Mouse (Mus musculus): ENCODE data around the gene Gdf15. TPM values are rescaled to one million over a fixed set of nuclear protein-coding genes. Genes with fewer than 3 reads are reported as not detected.

Gene Gdf15
- polyA plus RNA-seq (2017; shearing (Covaris generic)) = not detected

DNA sequence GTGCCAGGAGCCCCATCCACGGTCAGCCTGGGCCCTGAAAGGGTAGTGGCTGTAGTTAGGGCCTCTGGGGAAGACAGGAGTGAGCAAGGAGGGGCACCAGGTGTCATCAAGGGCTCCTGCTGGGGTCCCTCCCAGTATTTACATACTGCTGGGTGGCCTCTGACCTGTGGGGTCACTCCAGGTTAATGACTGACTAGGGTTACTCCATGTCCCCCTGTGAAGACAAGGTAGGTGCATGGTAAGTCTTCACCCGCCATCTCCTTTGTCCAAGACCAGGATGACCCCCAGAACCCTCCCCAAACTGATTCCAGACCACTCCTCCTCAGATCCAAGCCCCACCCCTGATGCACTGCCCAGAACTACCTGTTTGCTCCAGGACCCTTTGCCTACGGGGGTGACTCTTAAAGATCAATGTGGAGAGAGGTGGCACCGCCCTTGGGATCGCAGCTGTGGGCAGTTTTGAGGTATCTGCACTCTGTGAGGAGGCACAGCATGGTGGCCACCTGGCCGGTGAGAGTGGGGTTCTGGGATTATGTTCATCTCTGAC lies at the start of gene Gdf15:
Gene Gdf15, minus strand, starts transcription at position 111 of the 547 bp plus-strand sequence.

DNA sequence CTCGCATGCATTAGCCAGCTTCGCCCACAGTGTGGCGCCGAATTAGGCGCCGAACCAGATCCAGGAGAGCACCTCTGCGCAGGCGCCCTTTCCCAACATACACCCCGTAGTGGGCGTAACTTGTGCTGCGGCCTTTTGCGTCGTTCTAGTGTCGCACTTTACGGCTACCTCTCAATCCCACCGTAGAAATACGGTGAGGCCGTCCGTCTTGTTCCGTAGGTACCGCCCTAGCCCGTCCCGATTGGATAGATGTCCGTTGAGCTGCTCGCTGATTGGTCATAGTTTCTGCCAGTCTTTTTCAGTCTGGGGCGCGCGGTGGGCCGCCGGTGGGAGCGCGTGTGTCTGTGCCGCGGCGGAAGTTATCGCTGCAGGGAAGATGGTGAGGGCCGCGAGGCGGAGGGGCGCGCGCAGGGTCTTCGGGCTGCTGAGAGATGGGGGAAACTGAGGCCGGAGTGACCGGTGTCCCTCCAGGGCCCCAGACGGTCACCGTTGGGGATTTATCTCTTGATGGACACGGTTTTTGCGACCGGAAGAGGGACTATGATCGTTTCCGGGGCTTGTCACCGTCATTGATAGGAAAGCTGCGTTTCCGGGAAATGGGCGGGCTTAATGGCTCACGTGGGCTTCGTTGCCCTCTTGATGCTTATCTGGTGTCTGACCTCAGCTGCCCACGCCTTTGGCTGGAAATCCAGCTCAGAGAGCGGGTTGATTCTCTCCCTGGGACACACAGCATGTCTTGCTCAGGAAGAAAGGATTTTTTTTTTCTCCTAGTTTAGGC lies 41.0 kb upstream of the Gdf15 start, which contains the start of gene Lsm4:
Gene Lsm4, plus strand, starts transcription at position 170 of the 778 bp plus-strand sequence.

DNA sequence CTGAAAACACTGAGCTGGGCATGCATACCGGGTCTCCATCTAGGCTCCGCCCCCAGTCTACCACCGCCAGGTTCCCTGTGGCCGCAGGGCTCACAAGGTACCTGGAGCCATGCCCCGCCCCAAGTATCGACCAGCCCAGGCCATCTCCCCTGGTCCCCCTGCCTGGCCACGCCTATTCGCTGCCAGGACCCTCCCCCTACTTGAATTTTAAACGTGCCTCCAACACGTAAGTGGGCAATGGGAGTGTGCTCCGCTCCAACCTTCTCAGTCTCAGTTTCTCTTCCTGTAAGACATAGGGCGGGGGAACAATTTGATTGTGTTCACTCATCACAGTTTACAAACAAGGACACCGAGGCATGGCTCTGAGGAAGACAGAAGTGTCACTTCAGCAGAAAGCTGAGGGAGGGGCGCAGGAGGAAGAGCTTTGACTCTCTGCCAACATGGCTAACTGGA lies 28.0 kb upstream of the Gdf15 start, which contains the start of gene Pgpep1:
Gene Pgpep1, minus strand, starts transcription at position 116 of the 453 bp plus-strand sequence.

DNA sequence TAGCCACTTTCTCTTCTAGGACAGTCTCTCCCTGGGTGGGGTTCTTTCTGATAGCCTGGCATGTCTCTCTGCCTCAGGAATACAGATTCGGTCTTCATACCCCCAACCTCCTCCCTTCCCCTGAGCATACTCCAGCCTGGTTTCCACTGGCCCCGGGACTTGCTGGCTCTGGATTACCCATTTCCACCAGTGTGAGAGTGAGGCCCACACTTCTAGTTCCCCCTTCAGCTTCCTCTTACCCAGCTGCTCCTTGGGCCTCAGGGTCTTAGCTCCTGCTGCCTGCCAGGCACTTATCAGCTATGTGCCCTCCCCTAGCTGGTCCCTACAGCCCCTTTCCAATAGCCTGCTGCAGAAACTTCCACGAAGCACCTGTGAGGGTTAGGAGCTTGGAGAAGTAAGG lies 16.4 kb downstream of the Gdf15 start, which contains the start of gene Lrrc25:
Gene Lrrc25, plus strand, starts transcription at position 262 of the 400 bp plus-strand sequence.

DNA sequence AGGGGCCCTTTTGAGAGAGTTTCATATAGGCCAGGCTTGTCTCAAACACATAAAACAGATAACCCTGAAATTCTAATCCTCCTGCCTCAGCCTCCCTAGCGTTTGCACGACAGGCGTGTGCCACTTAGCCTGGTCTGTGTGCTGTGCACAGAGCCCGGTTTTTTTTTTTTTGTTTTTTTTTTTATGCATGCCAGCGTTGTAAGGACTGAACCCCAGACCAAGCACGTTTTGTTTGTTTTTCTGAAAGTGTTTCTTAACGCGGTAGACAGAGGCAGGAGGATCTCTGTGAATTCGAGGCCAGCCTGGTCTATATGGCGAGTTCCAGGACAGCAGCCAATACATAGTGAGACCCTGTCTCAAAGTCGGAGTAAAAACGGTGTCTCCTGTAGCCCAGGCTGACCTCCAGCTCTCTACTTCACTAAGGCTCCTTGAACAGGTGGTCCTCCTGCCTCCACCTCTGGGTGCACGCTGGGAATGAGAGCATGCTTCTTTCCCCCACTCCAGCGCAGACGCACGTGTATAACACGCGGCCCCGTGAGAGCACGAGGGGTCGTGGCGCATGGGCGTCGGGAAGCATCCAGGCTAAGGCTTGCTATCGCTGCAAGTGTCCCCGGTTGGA lies 23.4 kb downstream of the Gdf15 start, which contains the start of gene Ssbp4:
Gene Ssbp4, minus strand, starts transcription at position 124 of the 619 bp plus-strand sequence.

DNA sequence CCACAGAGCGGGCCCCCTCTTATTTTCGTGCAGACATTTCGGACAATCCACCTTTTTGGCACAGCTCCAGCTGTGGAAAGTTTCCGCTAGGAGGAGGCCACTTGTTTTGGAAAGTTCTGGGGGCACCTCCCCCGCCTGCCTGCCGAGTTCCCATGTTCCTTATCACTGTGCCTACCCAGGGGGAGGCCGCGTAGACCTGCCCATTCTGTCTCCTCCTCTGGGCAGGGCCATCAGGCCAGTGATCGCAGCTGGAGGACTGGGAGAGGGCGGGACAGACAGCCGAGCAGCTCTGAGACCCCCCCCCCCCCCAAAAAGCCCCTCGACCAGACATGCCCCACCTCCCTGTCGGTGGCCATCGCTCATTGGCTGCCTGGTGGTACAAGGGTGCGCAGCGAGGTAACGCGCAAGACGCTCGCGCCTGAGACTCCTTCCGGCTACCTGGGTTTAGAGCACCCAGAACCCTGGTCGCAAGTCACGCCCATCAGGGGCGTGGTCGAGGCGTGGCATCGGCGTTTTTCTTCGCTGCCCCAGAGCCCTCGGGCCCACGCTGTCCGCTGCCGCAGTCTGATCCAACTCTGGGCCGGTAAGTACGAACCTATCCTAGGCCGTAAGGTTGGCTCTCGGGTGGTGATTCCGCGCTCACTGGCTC lies 38.2 kb downstream of the Gdf15 start, which contains the start of gene Isyna1:
Gene Isyna1, plus strand, starts transcription at position 413 of the 649 bp plus-strand sequence.

Other genes with a start within 250 kb of the Gdf15 start
- gene Crtc1, start 192.9 kb downstream of the Gdf15 start, polyA plus RNA-seq (2017; shearing (Covaris generic)) = 12.2 TPM
- 9.8 TPM for gene Klhl26, start 155.5 kb downstream of the Gdf15 start, polyA plus RNA-seq (2017; shearing (Covaris generic))
- not detected for gene Tmem59l, start 145.1 kb downstream of the Gdf15 start, polyA plus RNA-seq (2017; shearing (Covaris generic))
- not detected for gene Crlf1, start 139.3 kb downstream of the Gdf15 start, polyA plus RNA-seq (2017; shearing (Covaris generic))
- gene Rex1bd, start 125.7 kb downstream of the Gdf15 start, polyA plus RNA-seq (2017; shearing (Covaris generic)) = 62.7 TPM
- 1,566 TPM for gene Uba52, start 121.7 kb downstream of the Gdf15 start, polyA plus RNA-seq (2017; shearing (Covaris generic))
- 382 TPM for gene Fkbp8, start 104.7 kb downstream of the Gdf15 start, polyA plus RNA-seq (2017; shearing (Covaris generic))
- gene Kxd1, start 104.5 kb downstream of the Gdf15 start, polyA plus RNA-seq (2017; shearing (Covaris generic)) = 67.1 TPM
- 42.9 TPM for gene Ell, start 93.0 kb downstream of the Gdf15 start, polyA plus RNA-seq (2017; shearing (Covaris generic))
- 86.8 TPM for gene Isyna1, start 38.1 kb downstream of the Gdf15 start, polyA plus RNA-seq (2017; shearing (Covaris generic))
- gene Ssbp4, start 23.6 kb downstream of the Gdf15 start, polyA plus RNA-seq (2017; shearing (Covaris generic)) = 127 TPM
- 0.36 TPM for gene Lrrc25, start 16.3 kb downstream of the Gdf15 start, polyA plus RNA-seq (2017; shearing (Covaris generic))
- gene Pgpep1, start 27.9 kb upstream of the Gdf15 start, polyA plus RNA-seq (2017; shearing (Covaris generic)) = 0.44 TPM
- 329 TPM for gene Lsm4, start 40.8 kb upstream of the Gdf15 start, polyA plus RNA-seq (2017; shearing (Covaris generic))
- 969 TPM for gene Jund, start 66.5 kb upstream of the Gdf15 start, polyA plus RNA-seq (2017; shearing (Covaris generic))
- 0.07 TPM for gene Iqcn, start 71.0 kb upstream of the Gdf15 start, polyA plus RNA-seq (2017; shearing (Covaris generic))
- gene Gm3336, start 86.1 kb upstream of the Gdf15 start, polyA plus RNA-seq (2017; shearing (Covaris generic)) = not detected
- gene Pde4c, start 91.3 kb upstream of the Gdf15 start, polyA plus RNA-seq (2017; shearing (Covaris generic)) = 0.22 TPM
- gene Rab3a, start 122.2 kb upstream of the Gdf15 start, polyA plus RNA-seq (2017; shearing (Covaris generic)) = 3.6 TPM
- 26.5 TPM for gene Mpv17l2, start 128.5 kb upstream of the Gdf15 start, polyA plus RNA-seq (2017; shearing (Covaris generic))
- gene Pik3r2, start 144.3 kb upstream of the Gdf15 start, polyA plus RNA-seq (2017; shearing (Covaris generic)) = 12.9 TPM
- 98.5 TPM for gene Mast3, start 172.6 kb upstream of the Gdf15 start, polyA plus RNA-seq (2017; shearing (Covaris generic))
- gene Il12rb1, start 176.0 kb upstream of the Gdf15 start, polyA plus RNA-seq (2017; shearing (Covaris generic)) = 1.9 TPM
- gene Arrdc2, start 207.3 kb upstream of the Gdf15 start, polyA plus RNA-seq (2017; shearing (Covaris generic)) = 25.1 TPM
- not detected for gene Kcnn1, start 230.8 kb upstream of the Gdf15 start, polyA plus RNA-seq (2017; shearing (Covaris generic))
- gene Ccdc124, start 241.5 kb upstream of the Gdf15 start, polyA plus RNA-seq (2017; shearing (Covaris generic)) = 45.8 TPM

All from naive thymus-derived CD4-positive, alpha-beta T cell, adult 5 months (primary cell).